7 mouse cellular contexts compared by ENCODE assay signal in genomic region chr9:13716316-13717099, GRCm38 (mm10). TPM values are rescaled to one million over a fixed set of nuclear protein-coding genes. Genes with fewer than 3 reads are reported as not detected.
DNase-seq lines count a peak whose midpoint lies in the region; ATAC-seq and TF ChIP-seq lines count a peak whose summit lies in the region.

No protein-coding gene starts in this region.

- H3K36me3 ChIP-seq in intestine, embryonic 14.5 days (ENCODE audit: control insufficient read depth, insufficient read depth, low read length): no peaks in the 10 kb centered on the region
- no peaks in the 10 kb centered on the region for H3K36me3 ChIP-seq in midbrain, embryonic 10.5 days

- H3K27ac ChIP-seq in cortical plate, adult 2 months (ENCODE audit: insufficient read depth, low read length): no peak overlapping the region
- no peak overlapping the region for H3K27ac ChIP-seq in intestine, embryonic 14.5 days (ENCODE audit: low read depth)
- H3K27ac ChIP-seq in midbrain, embryonic 10.5 days (replicated peaks): no peak overlapping the region

- peak; percentile 71; the same call in 1 of the 2 replicates for ATAC-seq in intestine, embryonic 14.5 days (replicated peaks; ENCODE audit: low FRiP score, low TSS enrichment, low read depth)

- peak overlapping the region; percentile 29; the same call in 1 of the 2 replicates for H3K4me2 ChIP-seq in intestine, embryonic 14.5 days (ENCODE audit: low read length)

- H3K4me3 ChIP-seq in cortical plate, adult 2 months (ENCODE audit: insufficient read depth, low read length): no peak overlapping the region
- H3K4me3 ChIP-seq in intestine, embryonic 14.5 days (ENCODE audit: low read depth, low read length): no peak overlapping the region
- H3K4me3 ChIP-seq in midbrain, embryonic 10.5 days: no peak overlapping the region

- TF ChIP-seq POLR2A in cortical plate, adult 2 months (IDR thresholded peaks at IDR 0.05; ENCODE audit: extremely low read depth, insufficient read depth, low read length): no peak

- DNase-seq in adrenal gland, adult 18-20 months (ENCODE audit: low spot score in 2 of 2): peak; percentile 63 to 64
- DNase-seq in gastrocnemius, postnatal 10 days: peak; percentile 72
- DNase-seq in intestine, embryonic 14.5 days (ENCODE audit: low spot score): peak; percentile 86
- DNase-seq in left cerebral cortex, postnatal 10 days (ENCODE audit: extremely low spot score in 1 of 2, low spot score in 2 of 2): peak; percentile 78 to 85
- peak; percentile 76 for DNase-seq in midbrain, embryonic 10.5 days (ENCODE audit: low spot score)
- DNase-seq in right cerebral cortex, postnatal 36 days (ENCODE audit: low spot score in 2 of 2): peak; percentile 59 to 60

- H3K9ac ChIP-seq in intestine, embryonic 14.5 days (ENCODE audit: low read length): no peak overlapping the region

- peak; percentile 91 for TF ChIP-seq CTCF in cortical plate, adult 2 months (IDR thresholded peaks at IDR 0.05; ENCODE audit: extremely low read depth, insufficient read depth, low read length)

- intact Hi-C loops in left cerebral cortex, postnatal 10 days (cut with DNase I): loop anchor here (2.0 to 5.0 kb wide), 2 partner anchors 419 to 486 kb away; partner anchors contain the start of gene Maml2

- H3K4me1 ChIP-seq in cortical plate, adult 2 months (ENCODE audit: control insufficient read depth, insufficient read depth, low read length): no peaks in the 10 kb centered on the region
- H3K4me1 ChIP-seq in intestine, embryonic 14.5 days (replicated peaks; ENCODE audit: control insufficient read depth, insufficient read depth, low read length): no peaks in the 10 kb centered on the region
- H3K4me1 ChIP-seq in midbrain, embryonic 10.5 days: no peaks in the 10 kb centered on the region

- no peaks in the 10 kb centered on the region for H3K27me3 ChIP-seq in intestine, embryonic 14.5 days (replicated peaks; ENCODE audit: control insufficient read depth, insufficient read depth, low read length)
- H3K27me3 ChIP-seq in midbrain, embryonic 10.5 days (ENCODE audit: low read depth, poor library complexity, severe bottlenecking): no peaks in the 10 kb centered on the region

- 0 out of 2 replicates have a peak, but pooled peaks cover 2% of the 10 kb centered on the region for H3K9me3 ChIP-seq in intestine, embryonic 14.5 days (ENCODE audit: control insufficient read depth, low read length)
- 0 out of 2 replicates have a peak, but pooled peaks cover 6% of the 10 kb centered on the region for H3K9me3 ChIP-seq in midbrain, embryonic 10.5 days (replicated peaks)

- 23% methylated on average over 8 of the region's 8 CpGs for WGBS in intestine, embryonic 14.5 days
- 26% methylated on average over 8 of the region's 8 CpGs for WGBS in midbrain, embryonic 10.5 days

RNA-seq across cellular contexts. Expression of gene Mtmr2, which starts 31.7 kb away (rescaled TPM):
- 10 to 100 TPM; 48.8 to 55.9 TPM for total RNA-seq in adrenal gland, adult 18-20 months (2021)
- polyA plus RNA-seq in cortical plate, adult 2 months (2012; rRNA removed): 29.4 and 29.9 TPM in 2 replicates
- total RNA-seq in gastrocnemius, postnatal 10 days (2021): 10 to 100 TPM; 29.0 to 31.5 TPM
- 78.8 and 86.5 TPM in 2 replicates for polyA plus RNA-seq in intestine, embryonic 14.5 days (2014; fragmentation: Nextera tagmentation; extraction: Ambion mirVana)
- total RNA-seq in left cerebral cortex, postnatal 10 days (2021): 10 to 100 TPM; 42.9 to 44.4 TPM
- polyA plus RNA-seq in midbrain, embryonic 10.5 days (2016; fragmentation: Nextera tagmentation; extraction: Ambion mirVana): 76.8 and 78.1 TPM in 2 replicates
